Mouse (Mus musculus) heart, adult 2 months (tissue): Measurements from ENCODE around the gene Nek8. TPM values are rescaled to one million over a fixed set of nuclear protein-coding genes. Genes with fewer than 3 reads are reported as not detected.

Experiments used
- DNase-seq, 2 experiments: peaks; one replicate each; pipeline ENCODE4 v3.0.0; 2021
- H3K27ac ChIP-seq: fragments of 200-600 bp; 2 replicates; pipeline ENCODE4 v1.8.1; 2022
- H3K27me3 ChIP-seq: fragments of 200-500 bp; 2 replicates; pipeline ENCODE4 v1.6.1; 2012; ENCODE audit warnings: mild to moderate bottlenecking, low read length, inconsistent platforms, mixed read lengths; ENCODE audit not compliant: control insufficient read depth, insufficient read depth
- H3K36me3 ChIP-seq: fragments of 200-500 bp; 2 replicates; pipeline ENCODE4 v1.6.1; 2012; ENCODE audit warnings: low read length, inconsistent platforms; ENCODE audit not compliant: control insufficient read depth, insufficient read depth
- H3K4me1 ChIP-seq: fragments of 200-500 bp; 2 replicates; pipeline ENCODE4 v1.6.1; 2011; ENCODE audit warnings: low read length; ENCODE audit not compliant: control insufficient read depth, insufficient read depth
- H3K4me3 ChIP-seq: fragments of 200-600 bp; 2 replicates; pipeline ENCODE4 v1.8.1; 2022
- H3K79me2 ChIP-seq: fragments of 200-500 bp; replicated peaks from 2 replicates; pipeline ENCODE4 v1.6.1; 2012; ENCODE audit warnings: mild to moderate bottlenecking, inconsistent platforms, low read length, moderate library complexity, mixed read lengths; ENCODE audit not compliant: control insufficient read depth, insufficient read depth
- H3K9ac ChIP-seq: fragments of 200-500 bp; 2 replicates; pipeline ENCODE4 v1.6.1; 2012; ENCODE audit warnings: low read depth, mild to moderate bottlenecking, control low read depth, inconsistent platforms, low read length, mixed read lengths
- CTCF ChIP-seq: fragments of 200-600 bp; IDR thresholded peaks from 2 replicates; pipeline ENCODE4 v1.8.1; 2022; ENCODE audit warnings: antibody characterized with exemption, mild to moderate bottlenecking, moderate library complexity
- EP300 ChIP-seq: fragments of 200-500 bp; IDR thresholded peaks from 2 replicates; pipeline ENCODE4 v1.6.1; 2011; ENCODE audit warnings: low read depth, low read length, control low read depth; ENCODE audit not compliant: insufficient read depth
- POLR2A ChIP-seq: fragments of 200-500 bp; IDR thresholded peaks from 2 replicates; pipeline ENCODE4 v1.6.1; 2011; ENCODE audit warnings: mild to moderate bottlenecking, low read depth, low read length, control low read depth; ENCODE audit not compliant: insufficient read depth
- WGBS: fragments of 180-500 bp; shearing (Covaris S2); methylation state at CpG from one replicate; pipeline ENCODE4 v1.1.7; 2018; 5-methylcytosine and 5-hydroxymethylcytosine counted together
- intact Hi-C: fragments of 180-260 bp; cut with DNase I; formaldehyde crosslinking; loops from one replicate; pipeline ENCODE4 v1.15.1; 2025
- polyA plus RNA-seq: library from polyadenylated mRNA; depleted of rRNA; stranded (reverse); fragments of >200 nt; gene quantifications from 2 replicates; pipeline ENCODE4 v1.2.3, GENCODE M21; 2012
- total RNA-seq, 2 experiments: library from RNA; stranded (reverse); gene quantifications; 2 replicates each; pipeline ENCODE4 v1.2.3; 2021

Nek8 gene
- total and polyA plus RNA-seq, 3 experiments: 1.6 to 7.0 (median 2.5) TPM

DNA sequence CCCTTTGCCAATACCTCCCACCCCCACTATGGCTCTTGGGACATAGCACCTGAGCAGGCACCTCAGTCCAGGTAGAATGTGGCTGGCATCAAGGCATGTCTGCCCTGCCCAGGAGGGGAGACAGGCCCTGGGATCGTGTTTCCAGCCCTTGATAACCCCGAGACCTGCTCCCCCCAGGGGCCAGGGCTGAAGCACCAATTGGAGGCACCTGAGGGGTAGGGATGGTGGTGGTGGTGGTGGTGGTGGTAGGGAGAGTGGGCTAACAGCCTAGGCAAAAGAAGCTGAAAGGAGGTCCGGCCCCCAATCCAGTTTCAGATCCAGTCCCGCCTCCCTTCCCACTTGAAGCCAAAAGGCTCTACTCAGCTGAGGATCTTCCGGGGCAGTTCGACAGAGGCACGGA lies 16.9 kb downstream of the Nek8 start:
- intact Hi-C loops: loop anchor here (1.0 kb wide), 1 partner anchor 18 kb away; no protein-coding TSS in a partner anchor
- no peaks in the 10 kb centered on the region for H3K36me3 ChIP-seq
- H3K4me3 ChIP-seq: no peak overlapping the region
- H3K27ac ChIP-seq: no peak overlapping the region
- 71% methylated on average over 7 of the region's 7 CpGs for WGBS
- peaks cover 3% of the 10 kb centered on the region; the same call in 1 of the 2 replicates for H3K4me1 ChIP-seq
- no peak for DNase-seq
- no peaks in the 10 kb centered on the region for H3K79me2 ChIP-seq
- no peaks in the 10 kb centered on the region for H3K27me3 ChIP-seq
- TF ChIP-seq CTCF (no peak), POLR2A (no peak), EP300 (no peak)
- H3K9ac ChIP-seq: no peak overlapping the region

DNA sequence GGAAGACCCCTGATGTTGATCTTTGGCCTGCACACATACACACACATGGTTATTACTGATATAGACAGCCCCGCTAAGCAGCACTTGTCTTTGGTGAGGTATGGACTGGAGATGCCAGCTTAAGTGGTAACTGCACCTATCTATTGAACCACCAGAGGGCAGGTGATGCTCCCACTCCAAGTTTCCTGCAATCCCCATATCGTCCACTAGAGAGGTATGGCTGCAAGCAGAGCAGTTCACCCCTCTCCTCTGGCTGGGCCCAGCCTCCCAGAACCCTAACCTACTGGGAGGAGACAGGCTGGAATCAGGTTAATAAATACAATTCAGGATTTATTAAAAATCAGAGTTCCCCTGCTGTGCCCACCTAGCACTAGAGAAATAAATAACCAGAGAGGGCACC lies 17.4 kb downstream of the Nek8 start:
- H3K4me3 ChIP-seq: no peak overlapping the region
- no peak overlapping the region for H3K27ac ChIP-seq
- intact Hi-C loops: loop anchor here (1.0 kb wide), 1 partner anchor 18 kb away; no protein-coding TSS in a partner anchor
- no peaks in the 10 kb centered on the region for H3K36me3 ChIP-seq
- no peaks in the 10 kb centered on the region for H3K27me3 ChIP-seq
- TF ChIP-seq POLR2A: no peak
- TF ChIP-seq EP300: peak; percentile 92
- WGBS: 16% methylated on average over 2 of the region's 2 CpGs
- DNase-seq: peak; percentile 59 to 75
- H3K79me2 ChIP-seq: no peaks in the 10 kb centered on the region
- H3K4me1 ChIP-seq: peaks cover 3% of the 10 kb centered on the region; the same call in 1 of the 2 replicates
- no peak overlapping the region for H3K9ac ChIP-seq

DNA sequence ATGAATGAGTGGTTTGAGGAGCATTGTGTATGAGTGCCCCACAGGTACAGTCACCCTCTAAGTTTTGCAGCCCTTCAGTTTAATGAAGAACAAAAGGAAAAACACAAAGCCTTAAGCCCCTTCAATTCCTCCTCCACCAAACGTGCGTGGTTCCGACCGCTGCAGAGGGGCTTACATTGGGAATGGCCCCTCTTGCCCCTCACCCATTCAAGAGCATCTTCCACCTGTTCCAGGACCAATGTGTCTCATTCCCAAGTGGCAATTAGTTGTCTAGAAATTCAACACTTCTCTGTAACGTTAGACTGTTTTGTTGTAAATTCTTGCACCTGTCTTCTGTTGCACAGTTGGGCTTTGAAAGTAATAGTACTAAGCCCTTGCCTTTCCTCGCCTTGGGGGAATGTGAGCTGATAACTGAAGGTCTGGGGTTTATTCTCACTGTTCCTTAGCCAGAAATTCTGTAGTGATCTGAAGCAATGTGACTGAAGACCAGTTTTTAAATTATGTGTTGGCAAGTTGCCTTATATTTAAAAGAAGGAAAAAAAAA lies 20.2 kb downstream of the Nek8 start:
- H3K27me3 ChIP-seq: no peaks in the 10 kb centered on the region
- intact Hi-C loops: no loop called here
- DNase-seq: no peak

DNA sequence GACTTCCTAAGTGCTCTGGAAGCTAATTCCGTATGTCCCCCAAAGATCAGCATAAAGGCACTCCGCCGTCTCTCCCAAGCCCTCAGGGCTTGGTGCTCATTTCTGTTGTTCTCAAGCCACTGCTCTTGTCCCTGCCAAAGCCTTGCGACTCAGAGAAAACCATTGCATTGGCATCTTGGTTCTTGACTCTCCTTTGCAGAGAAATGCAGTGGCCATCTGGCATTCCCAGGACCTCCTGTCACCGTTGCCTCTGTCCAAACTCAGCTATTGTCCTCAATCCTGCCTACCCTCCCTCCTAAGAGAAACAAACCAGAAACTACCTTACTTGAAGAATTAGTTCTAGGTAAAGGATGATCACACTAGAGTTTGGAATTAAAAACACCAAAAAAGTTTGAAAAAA lies 20.8 kb downstream of the Nek8 start:
- H3K27me3 ChIP-seq: no peaks in the 10 kb centered on the region
- WGBS: 79% methylated on average over 5 of the region's 5 CpGs
- DNase-seq: no peak
- H3K4me1 ChIP-seq: peaks cover 5% of the 10 kb centered on the region
- H3K36me3 ChIP-seq: peaks cover 3% of the 10 kb centered on the region; the same call in 1 of the 2 replicates
- TF ChIP-seq CTCF (no peak), EP300 (no peak), POLR2A (no peak)
- H3K79me2 ChIP-seq: no peaks in the 10 kb centered on the region
- H3K4me3 ChIP-seq: no peak overlapping the region
- intact Hi-C loops: no loop called here
- H3K9ac ChIP-seq: no peak overlapping the region
- H3K27ac ChIP-seq: no peak overlapping the region

More for the DNA sequence above, 20.2 kb downstream of the Nek8 start:
- Histone ChIP-seq H3K4me1 (peaks cover 5% of the 10 kb centered on the region), H3K36me3 (peaks cover 3% of the 10 kb centered on the region; the same call in 1 of the 2 replicates), H3K79me2 (no peaks in the 10 kb centered on the region), H3K4me3 (no peak overlapping the region), H3K9ac (no peak overlapping the region), H3K27ac (no peak overlapping the region)
- TF ChIP-seq CTCF: no peak
- TF ChIP-seq POLR2A: no peak
- TF ChIP-seq EP300: no peak
- 79% methylated on average over 6 of the region's 6 CpGs for WGBS

DNA sequence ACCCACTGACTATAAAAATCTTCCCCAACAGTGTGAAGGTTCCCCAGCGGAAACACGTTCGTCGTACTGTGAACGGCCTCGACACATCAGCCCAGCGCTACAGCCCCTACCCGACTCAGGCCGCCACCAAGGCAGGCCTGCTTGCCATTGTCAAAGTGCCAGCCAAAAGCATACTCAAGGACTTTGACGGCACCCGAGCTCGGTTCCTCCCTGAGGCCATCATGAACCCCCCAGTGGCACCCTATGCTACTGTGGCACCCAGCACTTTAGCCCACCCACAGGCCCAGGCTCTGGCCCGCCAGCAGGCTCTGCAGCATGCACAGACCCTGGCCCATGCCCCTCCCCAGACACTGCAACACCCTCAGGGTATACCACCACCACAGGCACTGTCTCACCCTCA lies 22.7 kb downstream of the Nek8 start:
- intact Hi-C loops: loop anchor here (5.0 kb wide), 1 partner anchor 91 kb away; no protein-coding TSS in a partner anchor
- WGBS: 80% methylated on average over 13 of the region's 13 CpGs
- H3K36me3 ChIP-seq: peaks cover 3% of the 10 kb centered on the region; the same call in 1 of the 2 replicates

More for the DNA sequence above, 22.7 kb downstream of the Nek8 start:
- no peak for DNase-seq
- Histone ChIP-seq H3K79me2 (no peaks in the 10 kb centered on the region), H3K9ac (no peak overlapping the region), H3K4me1 (peaks cover 5% of the 10 kb centered on the region), H3K4me3 (no peak overlapping the region), H3K27ac (no peak overlapping the region; the same call in 1 of the 2 replicates), H3K27me3 (no peaks in the 10 kb centered on the region)
- TF ChIP-seq EP300 (no peak), POLR2A (no peak), CTCF (no peak)
